Comparison of ENCODE assay signal across 10 mouse cellular contexts in the genomic region with DNA sequence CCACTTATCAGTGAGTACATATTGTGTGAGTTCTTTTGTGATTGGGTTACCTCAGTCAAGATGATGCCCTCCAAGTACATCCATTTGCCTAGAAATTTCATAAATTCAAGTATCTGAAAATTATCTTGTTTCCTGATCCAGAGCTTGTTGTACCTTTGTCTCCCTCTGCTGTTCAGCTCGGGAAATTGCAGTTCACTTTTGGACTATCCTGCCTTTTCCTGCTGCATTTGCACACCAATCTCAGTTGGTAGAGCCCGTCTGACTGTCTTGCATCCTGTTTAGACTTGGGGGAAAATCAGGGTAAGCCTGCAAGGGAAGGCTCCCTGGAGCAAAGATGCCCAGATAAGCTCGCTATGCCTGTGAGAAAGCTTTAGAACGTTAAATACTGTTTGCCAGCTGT. TPM values are rescaled to one million over a fixed set of nuclear protein-coding genes. Genes with fewer than 3 reads are reported as not detected.
DNase-seq lines count a peak whose midpoint lies in the region; ATAC-seq lines count a peak whose summit lies in the region.
"Not testable (repeated sequence)": the region's sequence is repeated elsewhere in the genome, so short reads cannot be mapped to it uniquely, and the experiment has no call there.
"Had no signal": no experiment of that assay in that cellular context is flagged by ENCODE, and none has a peak within 500 bp of the region (broad histone marks: within the 10 kb centered on the region; RNA-seq: fewer than 3 reads in every experiment).

No protein-coding gene starts in this region.

- WGBS in embryonic facial prominence, embryonic 14.5 days: 9% methylated on average over 4 of the region's 4 CpGs
- 4% methylated on average over 4 of the region's 4 CpGs for WGBS in heart, embryonic 13.5 days
- 10% methylated on average over 4 of the region's 4 CpGs for WGBS in limb, embryonic 11.5 days

- not testable (repeated sequence) for H3K36me3 ChIP-seq in embryonic facial prominence, embryonic 14.5 days (ENCODE audit: control insufficient read depth, insufficient read depth, low read length); heart, embryonic 13.5 days; limb, embryonic 11.5 days (ENCODE audit: control insufficient read depth, insufficient read depth, low read length)

- not testable (repeated sequence) for H3K9me3 ChIP-seq in embryonic facial prominence, embryonic 14.5 days (ENCODE audit: control insufficient read depth, low read length); heart, embryonic 13.5 days; limb, embryonic 11.5 days (ENCODE audit: control insufficient read depth, low read length)

- not testable (repeated sequence) for H3K4me2 ChIP-seq in embryonic facial prominence, embryonic 14.5 days (ENCODE audit: low read depth, low read length); limb, embryonic 11.5 days (ENCODE audit: low read depth, severe bottlenecking)
- H3K4me2 ChIP-seq in heart, embryonic 13.5 days: 0 out of 2 replicates have a peak overlapping the region, but pooled peaks have one; percentile 28

- not testable (repeated sequence) for H3K27me3 ChIP-seq in embryonic facial prominence, embryonic 14.5 days (replicated peaks; ENCODE audit: control insufficient read depth, insufficient read depth, low read length); heart, embryonic 13.5 days (replicated peaks); limb, embryonic 11.5 days (ENCODE audit: control insufficient read depth, insufficient read depth, low read length)

- not testable (repeated sequence) for H3K27ac ChIP-seq in embryonic facial prominence, embryonic 14.5 days (replicated peaks; ENCODE audit: low read depth, low read length); heart, embryonic 13.5 days (replicated peaks); limb, embryonic 11.5 days (replicated peaks; ENCODE audit: low read depth, low read length)

- not testable (repeated sequence) for H3K4me3 ChIP-seq in embryonic facial prominence, embryonic 14.5 days (ENCODE audit: low read depth, low read length); heart, embryonic 13.5 days; limb, embryonic 11.5 days (ENCODE audit: low read depth, low read length)

- not testable (repeated sequence) for ATAC-seq in embryonic facial prominence, embryonic 14.5 days (ENCODE audit: low read depth); heart, embryonic 13.5 days (ENCODE audit: extremely low read depth, insufficient number of reproducible peaks, low FRiP score, low TSS enrichment); limb, embryonic 11.5 days (ENCODE audit: insufficient number of reproducible peaks, low FRiP score, low TSS enrichment, low read depth)

- not testable (repeated sequence) for H3K9ac ChIP-seq in embryonic facial prominence, embryonic 14.5 days (ENCODE audit: low read depth, low read length); heart, embryonic 13.5 days; limb, embryonic 11.5 days (ENCODE audit: low read length)

- H3K4me1 ChIP-seq in embryonic facial prominence, embryonic 14.5 days (ENCODE audit: control insufficient read depth, insufficient read depth, low read length); heart, embryonic 13.5 days; limb, embryonic 11.5 days (ENCODE audit: control insufficient read depth, insufficient read depth, low read length): not testable (repeated sequence)

- DNase-seq in ES-CJ7 (ENCODE audit: low read depth, low spot score): peak; percentile 89
- DNase-seq in brain, embryonic 18.5 days (ENCODE audit: low read depth, low spot score): peak; percentile 12
- DNase-seq in embryonic facial prominence, embryonic 14.5 days (ENCODE audit: low spot score): peak; percentile 64
- peak; percentile 44 for DNase-seq in kidney, postnatal 14 days
- DNase-seq in limb, embryonic 11.5 days (ENCODE audit: low spot score): peak; percentile 65
- DNase-seq in neural tube, embryonic 10.5 days (ENCODE audit: extremely low spot score, low spot score): peak; percentile 28
- DNase-seq in thymus, adult 18-20 months: peak; percentile 3 to 5

RNA-seq across cellular contexts. Expression of a gene that starts 45.8 kb away (rescaled TPM):
- polyA plus RNA-seq in embryonic facial prominence, embryonic 14.5 days (2014; fragmentation: Nextera tagmentation; extraction: Ambion mirVana): not detected in 2 replicates
- not detected in 2 replicates for polyA plus RNA-seq in heart, embryonic 13.5 days (2015; fragmentation: Nextera tagmentation; extraction: Ambion mirVana)
- not detected in 2 replicates for polyA plus RNA-seq in limb, embryonic 11.5 days (2014; fragmentation: Nextera tagmentation; extraction: Ambion mirVana)
- polyA plus RNA-seq: embryonic facial prominence, embryonic 12.5 days; intestine, embryonic 15.5 days had no signal

Comparison
In these comparisons a context has a peak if more than half of its experiments do, and no peak if none do; other contexts are left out.
1. DNase-seq: peak in every context shown above with its lines; median percentile 89 in ES-CJ7; 65 in limb, embryonic 11.5 days; 64 in embryonic facial prominence, embryonic 14.5 days; 44 in kidney, postnatal 14 days; 28 in neural tube, embryonic 10.5 days; 12 in brain, embryonic 18.5 days; 4 in thymus, adult 18-20 months.